Mouse (Mus musculus): Measurements from ENCODE around the gene Pin1.

- TF ChIP-seq GATA1 (IDR thresholded peaks at IDR 0.05; ENCODE audit: low read length) = no peak
- no peak for TF ChIP-seq TAL1 (IDR thresholded peaks at IDR 0.05; ENCODE audit: low read length)
These were observed 13.3 kb upstream of the Pin1 start for GRCm38 (mm10) chr9:20638552-20638951.
